Mouse (Mus musculus): ENCODE results near the gene Medag. TPM values are rescaled to one million over a fixed set of nuclear protein-coding genes. Genes with fewer than 3 reads are reported as not detected.

Medag gene
- polyA plus RNA-seq, 1 experiment from 2014 or later = 1.2 TPM

GRCm38 (mm10) chr5:149385228-149385961 lies 26.2 kb upstream of the Medag start:
- Histone ChIP-seq H3K9me3 (replicated peaks) (no peaks in the 10 kb centered on the region), H3K36me3 (no peaks in the 10 kb centered on the region), H3K27ac (ENCODE audit: poor library complexity, severe bottlenecking) (no peak overlapping the region), H3K9ac (no peak overlapping the region), H3K4me3 (no peak overlapping the region), H3K4me2 (no peak overlapping the region), H3K4me1 (replicated peaks) (peaks cover 17% of the 10 kb centered on the region), H3K27me3 (replicated peaks) (0 out of 2 replicates have a peak, but pooled peaks cover 3% of the 10 kb centered on the region)
- no peak for ATAC-seq (ENCODE audit: insufficient number of reproducible peaks, low FRiP score)
- WGBS = 84% methylated on average over 7 of the region's 7 CpGs

DNA sequence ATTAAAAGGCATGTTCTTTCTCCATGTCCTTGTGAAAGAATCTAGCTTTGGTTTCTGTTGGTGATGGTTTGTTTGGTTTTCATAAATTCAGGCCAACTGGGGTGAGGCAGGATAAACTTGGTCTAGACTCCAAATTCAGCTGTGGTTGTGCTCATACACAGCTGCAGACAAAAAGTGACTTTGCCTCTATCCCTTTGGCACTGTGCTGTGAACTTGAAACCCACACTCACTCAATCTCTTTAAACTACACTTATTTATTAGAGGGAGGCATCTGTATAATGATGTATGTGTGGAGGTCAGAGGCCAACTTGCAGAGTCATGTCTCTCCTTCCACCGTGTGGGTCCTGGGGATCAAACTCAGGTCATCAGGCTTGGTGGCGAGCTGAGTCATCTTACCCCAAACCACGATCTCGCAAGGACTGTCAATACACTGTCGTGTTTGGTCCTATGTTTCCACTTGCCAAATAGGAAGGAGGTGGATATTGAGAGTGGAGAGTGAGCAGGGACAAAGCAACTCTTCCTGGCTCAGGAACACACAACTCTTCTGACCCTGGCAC lies 25.2 kb upstream of the Medag start:
- Histone ChIP-seq H3K4me3 (no peak overlapping the region), H3K27ac (ENCODE audit: poor library complexity, severe bottlenecking) (no peak overlapping the region)

DNA sequence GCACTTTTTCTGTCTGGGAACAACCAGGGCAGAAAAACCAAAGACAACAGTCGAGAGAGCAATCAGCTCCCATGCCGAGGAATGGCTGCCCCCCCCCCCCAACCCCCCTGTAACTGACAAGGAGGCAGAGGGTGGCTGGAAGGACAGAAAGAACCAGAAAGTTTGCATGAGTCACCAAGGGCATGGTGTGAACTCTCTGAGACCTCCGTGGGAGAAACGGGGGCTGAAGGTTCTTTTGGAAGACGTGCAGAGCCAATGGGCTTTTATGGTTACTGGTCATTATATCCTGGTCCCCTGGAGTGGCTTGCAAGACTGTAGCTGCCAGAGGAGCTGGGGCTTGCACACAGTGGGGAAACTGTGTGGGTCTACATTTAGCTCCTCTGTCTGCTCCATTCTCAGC lies 22.6 kb upstream of the Medag start:
- no peak overlapping the region; the same call in 1 of the 2 replicates for H3K27ac ChIP-seq (ENCODE audit: poor library complexity, severe bottlenecking)
- H3K4me1 ChIP-seq (replicated peaks) = peaks cover 26% of the 10 kb centered on the region
- H3K36me3 ChIP-seq = no peaks in the 10 kb centered on the region
- 55% methylated on average over 5 of the region's 5 CpGs for WGBS
- H3K9ac ChIP-seq = no peak overlapping the region
- no peak overlapping the region for H3K4me3 ChIP-seq
- peaks cover 4% of the 10 kb centered on the region for H3K9me3 ChIP-seq (replicated peaks)
- ATAC-seq (ENCODE audit: insufficient number of reproducible peaks, low FRiP score) = no peak
- H3K27me3 ChIP-seq (replicated peaks) = 0 out of 2 replicates have a peak, but pooled peaks cover 3% of the 10 kb centered on the region
- H3K4me2 ChIP-seq = no peak overlapping the region

More for the DNA sequence above, 25.2 kb upstream of the Medag start:
- Histone ChIP-seq H3K36me3 (no peaks in the 10 kb centered on the region), H3K9ac (no peak overlapping the region), H3K27me3 (replicated peaks) (0 out of 2 replicates have a peak, but pooled peaks cover 3% of the 10 kb centered on the region), H3K4me1 (replicated peaks) (peaks cover 17% of the 10 kb centered on the region), H3K4me2 (no peak overlapping the region), H3K9me3 (replicated peaks) (no peaks in the 10 kb centered on the region)
- no peak for ATAC-seq (ENCODE audit: insufficient number of reproducible peaks, low FRiP score)
- 72% methylated on average over 5 of the region's 5 CpGs for WGBS

DNA sequence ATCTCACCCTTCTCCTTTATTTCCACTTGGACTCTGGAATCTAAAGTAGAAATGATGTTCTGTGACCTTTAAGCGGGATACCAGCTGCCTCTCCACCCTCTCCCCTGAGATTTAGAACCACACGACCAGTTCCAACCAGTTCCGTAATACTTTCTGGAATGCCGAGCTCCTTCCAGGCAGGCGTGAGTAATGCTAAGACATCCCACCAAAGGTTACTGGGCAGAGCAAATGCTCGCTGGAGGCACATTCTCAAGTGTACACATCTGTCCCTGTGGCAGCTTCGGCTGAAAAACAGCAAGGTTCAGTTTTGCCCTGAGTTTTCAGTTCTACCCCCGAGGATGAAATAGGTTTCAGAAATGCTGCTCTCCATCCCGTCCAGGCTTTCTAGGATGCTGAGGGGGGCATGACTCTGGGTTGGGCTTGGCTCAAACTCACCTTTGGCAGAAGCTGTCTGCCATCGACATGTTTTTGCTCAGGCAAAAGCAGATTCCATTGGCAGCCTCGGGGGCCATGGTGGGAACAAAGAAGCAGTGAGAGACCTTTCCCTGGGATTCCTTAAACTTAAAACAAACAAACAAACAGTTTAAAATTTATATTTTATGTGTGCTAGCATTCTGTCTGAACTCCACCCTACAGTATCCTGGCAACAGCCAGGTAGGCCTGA lies 21.9 kb upstream of the Medag start:
- H3K4me3 ChIP-seq = no peak overlapping the region
- H3K9ac ChIP-seq = no peak overlapping the region
- H3K9me3 ChIP-seq (replicated peaks) = peaks cover 4% of the 10 kb centered on the region
- H3K36me3 ChIP-seq = no peaks in the 10 kb centered on the region
- H3K27me3 ChIP-seq (replicated peaks) = 0 out of 2 replicates have a peak, but pooled peaks cover 3% of the 10 kb centered on the region
- H3K27ac ChIP-seq (ENCODE audit: poor library complexity, severe bottlenecking) = no peak overlapping the region
- H3K4me1 ChIP-seq (replicated peaks) = peaks cover 26% of the 10 kb centered on the region
- ATAC-seq (ENCODE audit: insufficient number of reproducible peaks, low FRiP score) = no peak
- no peak overlapping the region for H3K4me2 ChIP-seq
- WGBS = 41% methylated on average over 11 of the region's 11 CpGs

DNA sequence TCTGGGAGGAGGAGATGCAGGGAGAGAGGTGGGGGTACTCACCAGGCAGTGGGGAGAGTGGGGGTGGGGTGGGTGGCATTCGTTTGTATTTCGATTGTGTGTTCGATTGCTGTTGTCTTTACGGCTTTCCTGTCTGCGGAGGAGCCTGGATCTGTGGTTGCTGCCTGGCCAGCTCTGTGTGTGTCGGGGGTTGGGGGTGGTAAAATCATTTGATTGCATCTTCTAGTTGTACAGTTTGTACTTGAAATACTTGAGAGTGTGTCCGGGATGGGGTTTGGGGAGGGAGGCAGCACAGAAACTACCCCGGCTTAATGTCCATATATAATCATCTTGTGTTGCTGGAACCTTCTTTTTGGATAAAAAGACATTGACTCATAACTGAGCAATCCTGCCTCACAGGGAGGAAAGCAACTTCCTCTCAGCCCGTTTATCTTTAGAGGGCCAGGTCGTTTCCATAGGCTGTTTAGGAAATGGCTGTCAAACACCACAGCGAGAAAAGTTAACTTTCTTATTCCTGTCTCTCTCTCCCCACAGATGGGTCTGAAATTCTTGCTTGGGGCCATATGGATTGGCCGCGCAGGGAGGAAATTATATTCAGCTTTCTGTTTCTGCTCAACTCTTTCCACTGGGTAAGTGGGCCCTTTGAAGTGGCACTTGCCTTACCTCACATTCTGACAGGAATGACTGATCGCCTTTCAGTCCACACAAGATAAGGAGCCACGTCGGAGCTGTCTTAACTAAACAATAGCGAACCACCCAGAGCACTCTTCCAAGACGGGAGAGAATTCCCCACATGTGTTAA lies 19.8 kb upstream of the Medag start:
- H3K4me3 ChIP-seq = 0 out of 2 replicates have a peak overlapping the region, but pooled peaks have one; percentile 2
- WGBS = 9% methylated on average over 18 of the region's 18 CpGs
- H3K4me1 ChIP-seq (replicated peaks) = peaks cover 26% of the 10 kb centered on the region
- H3K36me3 ChIP-seq = no peaks in the 10 kb centered on the region
- 0 out of 2 replicates have a peak, but pooled peaks cover 3% of the 10 kb centered on the region for H3K27me3 ChIP-seq (replicated peaks)
- peak overlapping the region; percentile 83 for H3K27ac ChIP-seq (ENCODE audit: poor library complexity, severe bottlenecking)
- peak overlapping the region; percentile 48 for H3K4me2 ChIP-seq
- H3K9me3 ChIP-seq (replicated peaks) = peaks cover 4% of the 10 kb centered on the region
- H3K9ac ChIP-seq = no peak overlapping the region
- ATAC-seq (ENCODE audit: insufficient number of reproducible peaks, low FRiP score) = peak; percentile 34; the same call in 1 of the 2 replicates

GRCm38 (mm10) chr5:149392420-149392988 lies 19.0 kb upstream of the Medag start:
- 44% methylated on average over 6 of the region's 6 CpGs for WGBS
- no peak overlapping the region for H3K4me2 ChIP-seq
- H3K4me3 ChIP-seq = no peak overlapping the region
- ATAC-seq (ENCODE audit: insufficient number of reproducible peaks, low FRiP score) = no peak
- H3K9me3 ChIP-seq (replicated peaks) = peaks cover 4% of the 10 kb centered on the region
- no peaks in the 10 kb centered on the region for H3K36me3 ChIP-seq
- no peak overlapping the region for H3K9ac ChIP-seq
- H3K4me1 ChIP-seq (replicated peaks) = peaks cover 26% of the 10 kb centered on the region
- H3K27ac ChIP-seq (ENCODE audit: poor library complexity, severe bottlenecking) = peak overlapping the region; percentile 66
- H3K27me3 ChIP-seq (replicated peaks) = 0 out of 2 replicates have a peak, but pooled peaks cover 3% of the 10 kb centered on the region

DNA sequence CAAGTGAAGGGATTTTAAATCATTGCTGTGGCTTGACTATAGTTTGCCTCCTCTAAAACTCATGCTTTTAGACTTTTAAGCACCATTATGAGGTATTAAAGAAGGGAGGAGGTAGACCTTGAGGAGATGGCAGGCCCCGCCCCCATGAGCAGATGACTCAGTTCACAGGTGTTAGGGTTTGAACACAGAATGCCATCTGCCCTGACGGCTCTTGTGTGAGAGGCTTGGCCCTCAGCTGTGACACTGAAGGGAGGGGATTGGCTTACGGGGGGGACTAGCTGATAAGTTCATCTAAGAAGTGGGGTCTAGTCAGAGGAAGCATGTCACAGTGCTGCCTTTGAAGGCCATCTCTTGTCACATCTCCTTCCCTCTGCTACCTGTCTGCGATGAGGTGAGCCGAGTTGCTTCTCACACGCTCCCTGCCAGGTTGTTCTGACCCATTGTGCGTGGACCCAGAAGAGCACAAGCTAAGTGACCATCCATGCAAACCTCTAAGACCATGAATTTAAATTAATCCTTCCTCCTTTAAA lies 10.0 kb upstream of the Medag start:
- H3K27ac ChIP-seq (ENCODE audit: poor library complexity, severe bottlenecking) = no peak overlapping the region
- WGBS = 75% methylated on average over 7 of the region's 7 CpGs
- no peak overlapping the region for H3K4me3 ChIP-seq
- H3K4me2 ChIP-seq = no peak overlapping the region
- 0 out of 2 replicates have a peak, but pooled peaks cover 3% of the 10 kb centered on the region for H3K4me1 ChIP-seq (replicated peaks)
- H3K36me3 ChIP-seq = no peaks in the 10 kb centered on the region
- H3K9ac ChIP-seq = no peak overlapping the region
- no peaks in the 10 kb centered on the region for H3K27me3 ChIP-seq (replicated peaks)
- H3K9me3 ChIP-seq (replicated peaks) = peaks cover 21% of the 10 kb centered on the region
- no peak for ATAC-seq (ENCODE audit: insufficient number of reproducible peaks, low FRiP score)

DNA sequence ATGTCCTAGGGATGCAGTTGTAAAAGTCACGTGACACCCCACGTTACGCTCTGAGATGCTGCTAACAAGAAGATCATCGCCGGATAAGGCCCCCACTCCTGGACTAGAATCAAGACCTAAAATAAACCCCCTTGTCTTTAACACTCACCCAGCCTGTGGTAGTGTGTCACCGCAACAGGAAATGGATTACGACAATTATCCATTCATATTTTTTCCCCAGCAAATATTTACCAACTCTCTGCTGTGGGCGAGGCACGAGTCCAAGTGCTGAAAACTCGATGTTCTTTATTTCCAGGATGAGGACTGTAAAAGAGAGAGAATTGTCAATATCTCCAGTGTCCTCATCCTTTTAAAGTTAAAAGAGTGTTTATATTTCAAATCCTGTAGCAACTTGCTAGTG lies 9.5 kb upstream of the Medag start:
- H3K9me3 ChIP-seq (replicated peaks) = peaks cover 21% of the 10 kb centered on the region
- H3K4me1 ChIP-seq (replicated peaks) = 0 out of 2 replicates have a peak, but pooled peaks cover 3% of the 10 kb centered on the region
- H3K36me3 ChIP-seq = no peaks in the 10 kb centered on the region
- 82% methylated on average over 10 of the region's 10 CpGs for WGBS
- no peak overlapping the region for H3K4me3 ChIP-seq
- no peak overlapping the region for H3K4me2 ChIP-seq
- H3K27ac ChIP-seq (ENCODE audit: poor library complexity, severe bottlenecking) = no peak overlapping the region
- H3K27me3 ChIP-seq (replicated peaks) = no peaks in the 10 kb centered on the region
- no peak for ATAC-seq (ENCODE audit: insufficient number of reproducible peaks, low FRiP score)
- H3K9ac ChIP-seq = no peak overlapping the region

DNA sequence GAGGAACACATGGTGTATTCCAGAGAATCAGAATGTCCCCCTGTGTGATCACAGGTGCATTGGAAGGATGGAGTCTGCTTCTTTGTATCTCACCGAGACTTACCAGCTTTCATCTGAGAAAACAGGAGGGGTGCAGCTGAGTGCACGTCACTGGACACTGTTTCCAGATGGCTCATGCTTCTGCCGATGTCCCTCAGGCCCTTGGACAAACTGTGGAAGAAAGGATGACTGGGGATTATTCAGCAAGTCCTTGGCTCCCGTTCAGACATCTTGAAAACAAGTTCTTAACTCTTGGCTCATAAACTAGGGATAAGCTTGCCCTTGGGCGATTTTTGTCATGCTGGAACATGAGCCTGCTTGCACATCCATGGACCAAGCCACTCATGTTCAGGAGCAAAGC lies 8.2 kb upstream of the Medag start:
- ATAC-seq (ENCODE audit: insufficient number of reproducible peaks, low FRiP score) = no peak
- 76% methylated on average over 5 of the region's 5 CpGs for WGBS
- H3K4me3 ChIP-seq = no peak overlapping the region
- 0 out of 2 replicates have a peak, but pooled peaks cover 3% of the 10 kb centered on the region for H3K4me1 ChIP-seq (replicated peaks)
- H3K36me3 ChIP-seq = no peaks in the 10 kb centered on the region
- peaks cover 21% of the 10 kb centered on the region for H3K9me3 ChIP-seq (replicated peaks)
- no peak overlapping the region for H3K9ac ChIP-seq
- H3K27ac ChIP-seq (ENCODE audit: poor library complexity, severe bottlenecking) = no peak overlapping the region
- no peak overlapping the region for H3K4me2 ChIP-seq
- H3K27me3 ChIP-seq (replicated peaks) = no peaks in the 10 kb centered on the region

- Histone ChIP-seq H3K27me3 (replicated peaks) (0 out of 2 replicates have a peak, but pooled peaks cover under 1% of the 10 kb centered on the region), H3K27ac (ENCODE audit: poor library complexity, severe bottlenecking) (no peak overlapping the region), H3K4me2 (no peak overlapping the region), H3K36me3 (no peaks in the 10 kb centered on the region), H3K4me3 (no peak overlapping the region), H3K9ac (no peak overlapping the region), H3K9me3 (replicated peaks) (peaks cover 21% of the 10 kb centered on the region), H3K4me1 (replicated peaks) (no peaks in the 10 kb centered on the region)
- ATAC-seq (ENCODE audit: insufficient number of reproducible peaks, low FRiP score) = no peak
- WGBS = 73% methylated on average over 5 of the region's 5 CpGs
Observed at GRCm38 (mm10) chr5:149404710-149405109, 6.8 kb upstream of the Medag start.

Data from heart, embryonic 12.5 days (tissue).